Mouse (Mus musculus) testis, adult 2 months (tissue): Measurements from ENCODE around the gene Ncoa1. TPM values are rescaled to one million over a fixed set of nuclear protein-coding genes. Genes with fewer than 3 reads are reported as not detected.

Experiments used
- H3K27ac ChIP-seq: fragments of 200-500 bp; 2 replicates; pipeline ENCODE4 v1.5.1; 2012; ENCODE audit warnings: low read depth, low read length; ENCODE audit not compliant: control insufficient read depth, insufficient read depth
- H3K27me3 ChIP-seq: fragments of 200-500 bp; 2 replicates; pipeline ENCODE4 v1.6.1; 2012; ENCODE audit warnings: mild to moderate bottlenecking, low read length, moderate library complexity; ENCODE audit not compliant: control insufficient read depth, insufficient read depth
- H3K36me3 ChIP-seq: fragments of 200-500 bp; 2 replicates; pipeline ENCODE4 v1.6.1; 2012; ENCODE audit warnings: mild to moderate bottlenecking, low read length; ENCODE audit not compliant: control insufficient read depth, insufficient read depth
- H3K4me1 ChIP-seq: fragments of 200-500 bp; 2 replicates; pipeline ENCODE4 v1.6.1; 2012; ENCODE audit warnings: low read length; ENCODE audit not compliant: control insufficient read depth, insufficient read depth
- H3K4me3 ChIP-seq: fragments of 200-500 bp; 2 replicates; pipeline ENCODE4 v1.5.1; 2012; ENCODE audit warnings: low read depth, mild to moderate bottlenecking, low read length, moderate library complexity, mixed read lengths; ENCODE audit not compliant: control insufficient read depth
- CTCF ChIP-seq: fragments of 200-500 bp; IDR thresholded peaks from 2 replicates; pipeline ENCODE4 v1.5.1; 2012; ENCODE audit warnings: low read depth, mild to moderate bottlenecking, inconsistent platforms, low read length, moderate library complexity; ENCODE audit not compliant: control insufficient read depth, insufficient read depth, insufficient replicate concordance
- POLR2A ChIP-seq: fragments of 200-500 bp; IDR thresholded peaks from 2 replicates; pipeline ENCODE4 v1.6.1; 2012; ENCODE audit warnings: low read depth, mild to moderate bottlenecking, inconsistent platforms, low read length, moderate library complexity; ENCODE audit not compliant: control insufficient read depth
- polyA plus RNA-seq: library from polyadenylated mRNA; depleted of rRNA; stranded (reverse); fragments of >200 nt; gene quantifications from 2 replicates; pipeline ENCODE4 v1.2.3, GENCODE M21; 2012

Gene Ncoa1
- polyA plus RNA-seq, 1 experiment, result 15.3 TPM

- no peaks in the 10 kb centered on the region for H3K36me3 ChIP-seq
- no peaks in the 10 kb centered on the region for H3K27me3 ChIP-seq
- no peak overlapping the region for H3K4me3 ChIP-seq
- TF ChIP-seq POLR2A (no peak), CTCF (no peak)
- H3K4me1 ChIP-seq, result no peaks in the 10 kb centered on the region
- no peak overlapping the region for H3K27ac ChIP-seq
These were observed 84.9 kb downstream of the Ncoa1 start for GRCm38 (mm10) chr12:4392074-4392473.

- Histone ChIP-seq H3K4me3 (no peak overlapping the region), H3K36me3 (no peaks in the 10 kb centered on the region), H3K27me3 (no peaks in the 10 kb centered on the region), H3K4me1 (no peaks in the 10 kb centered on the region), H3K27ac (no peak overlapping the region)
- TF ChIP-seq CTCF (no peak), POLR2A (no peak)
These were observed 85.7 kb downstream of the Ncoa1 start for GRCm38 (mm10) chr12:4391256-4391655.

- Histone ChIP-seq H3K36me3 (no peaks in the 10 kb centered on the region), H3K4me3 (no peak overlapping the region), H3K27me3 (no peaks in the 10 kb centered on the region), H3K27ac (no peak overlapping the region), H3K4me1 (no peaks in the 10 kb centered on the region)
- TF ChIP-seq POLR2A (no peak), CTCF (no peak)
These were observed 86.3 kb downstream of the Ncoa1 start for GRCm38 (mm10) chr12:4390721-4391120.

GRCm38 (mm10) chr12:4386077-4386719 is 90.8 kb downstream of the Ncoa1 start:
- Histone ChIP-seq H3K36me3 (no peaks in the 10 kb centered on the region), H3K27ac (no peak overlapping the region), H3K4me3 (no peak overlapping the region), H3K27me3 (no peaks in the 10 kb centered on the region), H3K4me1 (no peaks in the 10 kb centered on the region)
- TF ChIP-seq CTCF (no peak), POLR2A (no peak)

- Histone ChIP-seq H3K36me3 (no peaks in the 10 kb centered on the region), H3K27ac (no peak overlapping the region), H3K27me3 (no peaks in the 10 kb centered on the region), H3K4me1 (no peaks in the 10 kb centered on the region), H3K4me3 (no peak overlapping the region)
- no peak for TF ChIP-seq CTCF
- no peak for TF ChIP-seq POLR2A
These were observed 93.9 kb downstream of the Ncoa1 start for GRCm38 (mm10) chr12:4383061-4383460.

GRCm38 (mm10) chr12:4379298-4379957 is 97.6 kb downstream of the Ncoa1 start:
- no peak for TF ChIP-seq POLR2A
- no peak for TF ChIP-seq CTCF
- no peak overlapping the region for H3K27ac ChIP-seq
- H3K4me3 ChIP-seq, result no peak overlapping the region
- no peaks in the 10 kb centered on the region for H3K4me1 ChIP-seq
- no peaks in the 10 kb centered on the region for H3K27me3 ChIP-seq
- no peaks in the 10 kb centered on the region for H3K36me3 ChIP-seq

GRCm38 (mm10) chr12:4376475-4376874 is 100.5 kb downstream of the Ncoa1 start:
- TF ChIP-seq CTCF, result no peak
- no peak for TF ChIP-seq POLR2A
- H3K27me3 ChIP-seq, result no peaks in the 10 kb centered on the region
- H3K4me1 ChIP-seq, result no peaks in the 10 kb centered on the region
- no peak overlapping the region for H3K27ac ChIP-seq
- no peak overlapping the region for H3K4me3 ChIP-seq
- H3K36me3 ChIP-seq, result no peaks in the 10 kb centered on the region
